Mouse (Mus musculus): ENCODE measurements around the gene Rbbp4. TPM values are rescaled to one million over a fixed set of nuclear protein-coding genes. Genes with fewer than 3 reads are reported as not detected.
"Not testable (repeated sequence)": the region's sequence is repeated elsewhere in the genome, so short reads cannot be mapped to it uniquely, and the experiment has no call there.

Gene Rbbp4
- polyA plus RNA-seq, 1 experiment, result 215 TPM

DNA sequence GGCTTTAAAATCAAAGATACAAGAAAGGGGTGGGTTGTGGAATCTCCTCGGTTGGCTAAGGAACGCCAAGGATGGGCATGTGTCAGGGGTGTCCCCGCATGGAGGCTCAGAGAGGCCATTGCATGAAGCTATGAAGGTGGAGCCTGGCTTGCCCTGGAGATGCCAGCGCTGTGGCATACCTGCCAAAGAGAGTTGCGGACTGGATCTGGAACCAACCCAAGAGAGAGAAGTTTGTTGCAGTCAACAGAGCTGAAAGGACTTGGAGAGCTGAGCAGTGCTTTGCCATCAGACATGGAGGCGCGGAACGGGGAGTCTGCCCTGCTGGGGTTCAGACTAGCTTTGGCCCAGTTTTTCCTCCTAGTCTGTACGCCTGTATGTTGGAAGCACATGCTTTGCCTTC lies 28.3 kb upstream of the Rbbp4 start:
- H3K4me3 ChIP-seq (replicated peaks; ENCODE audit: control insufficient read depth, low read depth, low read length), result no peak overlapping the region
- no peaks in the 10 kb centered on the region; the same call in 1 of the 2 replicates for H3K4me1 ChIP-seq (ENCODE audit: control insufficient read depth, insufficient read depth, low read length)
- no peak overlapping the region for H3K27ac ChIP-seq (ENCODE audit: control insufficient read depth, insufficient read depth, low read depth, low read length, poor library complexity)
- TF ChIP-seq CTCF (IDR thresholded peaks at IDR 0.05; ENCODE audit: control insufficient read depth, insufficient read depth, low read length) (no peak), POLR2A (IDR thresholded peaks at IDR 0.05; ENCODE audit: borderline replicate concordance, control insufficient read depth, low read depth, low read length) (no peak)
- 95% methylated on average over 9 of the region's 9 CpGs for WGBS

DNA sequence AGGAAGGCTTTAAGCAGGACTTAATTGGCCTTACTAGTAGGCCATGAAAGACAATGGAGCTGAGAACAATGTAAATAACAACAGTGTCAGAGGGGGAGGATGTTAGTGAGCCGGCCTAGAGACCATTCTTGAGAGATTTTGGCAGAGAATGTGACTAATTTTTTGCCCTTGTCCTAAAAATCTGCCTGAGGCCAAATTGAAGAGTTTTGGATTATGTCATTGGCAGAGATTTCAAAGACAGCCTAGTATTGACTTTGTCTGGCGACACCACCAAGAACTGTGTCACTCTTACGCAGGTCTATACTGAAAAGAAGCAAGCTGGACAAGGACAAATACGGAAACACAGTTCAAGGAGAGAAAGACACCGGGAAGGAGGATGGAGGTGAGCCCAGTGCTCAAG lies 27.6 kb upstream of the Rbbp4 start:
- TF ChIP-seq CTCF (IDR thresholded peaks at IDR 0.05; ENCODE audit: control insufficient read depth, insufficient read depth, low read length) (no peak), POLR2A (IDR thresholded peaks at IDR 0.05; ENCODE audit: borderline replicate concordance, control insufficient read depth, low read depth, low read length) (no peak)

DNA sequence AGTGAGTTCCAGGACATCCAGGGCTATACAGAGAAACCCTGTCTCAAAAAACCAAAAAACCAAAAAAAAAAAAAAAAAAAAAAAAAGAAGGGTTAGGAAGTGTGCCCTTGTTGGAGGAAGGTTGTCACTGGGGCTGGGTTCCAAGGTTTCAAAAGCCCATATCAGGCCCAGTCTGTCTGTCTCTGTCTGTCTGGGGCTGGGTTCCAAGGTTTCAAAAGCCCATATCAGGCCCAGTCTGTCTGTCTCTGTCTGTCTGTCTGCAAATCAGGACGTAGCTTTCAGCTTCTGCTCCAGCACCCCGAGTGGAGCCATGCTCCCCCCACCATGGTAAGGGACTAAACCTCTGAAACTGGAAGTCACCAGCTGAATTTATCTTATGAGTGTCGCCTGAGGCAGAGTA lies 27.1 kb upstream of the Rbbp4 start:
- not testable (repeated sequence) for H3K27ac ChIP-seq (ENCODE audit: control insufficient read depth, insufficient read depth, low read depth, low read length, poor library complexity); H3K4me3 ChIP-seq (replicated peaks; ENCODE audit: control insufficient read depth, low read depth, low read length); H3K4me1 ChIP-seq (ENCODE audit: control insufficient read depth, insufficient read depth, low read length)
- WGBS, result 61% methylated on average over 3 of the region's 3 CpGs

More for the DNA sequence above, 27.6 kb upstream of the Rbbp4 start:
- 94% methylated on average over 5 of the region's 5 CpGs for WGBS
- Histone ChIP-seq H3K27ac (ENCODE audit: control insufficient read depth, insufficient read depth, low read depth, low read length, poor library complexity) (no peak overlapping the region), H3K4me1 (ENCODE audit: control insufficient read depth, insufficient read depth, low read length) (no peaks in the 10 kb centered on the region; the same call in 1 of the 2 replicates), H3K4me3 (replicated peaks; ENCODE audit: control insufficient read depth, low read depth, low read length) (no peak overlapping the region)

DNA sequence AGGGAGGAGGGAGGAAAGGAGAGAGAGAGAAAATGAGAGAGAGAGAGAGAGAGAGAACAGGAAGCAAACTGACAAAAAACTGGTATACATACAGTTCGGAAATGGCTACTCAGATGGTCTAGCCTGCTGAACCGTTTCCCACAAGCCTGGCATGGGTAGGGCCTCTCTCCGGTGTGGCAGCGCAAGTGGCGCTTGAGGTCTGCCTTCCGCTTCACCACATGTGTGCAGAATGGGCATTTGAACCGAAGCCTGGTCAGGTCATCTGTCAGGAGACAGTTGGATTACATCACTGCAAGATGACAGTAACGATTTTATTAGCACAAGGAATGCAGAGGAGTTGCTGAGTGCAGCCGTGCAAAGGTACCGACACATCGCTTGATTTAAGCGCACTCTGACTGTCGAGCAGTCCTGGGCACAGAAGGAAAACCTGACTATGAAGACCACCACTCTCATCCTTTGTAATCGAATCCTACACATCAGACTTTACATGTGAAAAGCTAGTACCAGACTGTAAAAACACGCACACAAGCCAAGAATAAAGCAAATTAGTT lies 22.5 kb upstream of the Rbbp4 start:
- TF ChIP-seq CTCF (IDR thresholded peaks at IDR 0.05; ENCODE audit: control insufficient read depth, insufficient read depth, low read length) (no peak), POLR2A (IDR thresholded peaks at IDR 0.05; ENCODE audit: borderline replicate concordance, control insufficient read depth, low read depth, low read length) (no peak)
- Histone ChIP-seq H3K4me1 (ENCODE audit: control insufficient read depth, insufficient read depth, low read length) (no peaks in the 10 kb centered on the region), H3K27ac (ENCODE audit: control insufficient read depth, insufficient read depth, low read depth, low read length, poor library complexity) (no peak overlapping the region), H3K4me3 (replicated peaks; ENCODE audit: control insufficient read depth, low read depth, low read length) (no peak overlapping the region)
- 70% methylated on average over 15 of the region's 15 CpGs for WGBS

DNA sequence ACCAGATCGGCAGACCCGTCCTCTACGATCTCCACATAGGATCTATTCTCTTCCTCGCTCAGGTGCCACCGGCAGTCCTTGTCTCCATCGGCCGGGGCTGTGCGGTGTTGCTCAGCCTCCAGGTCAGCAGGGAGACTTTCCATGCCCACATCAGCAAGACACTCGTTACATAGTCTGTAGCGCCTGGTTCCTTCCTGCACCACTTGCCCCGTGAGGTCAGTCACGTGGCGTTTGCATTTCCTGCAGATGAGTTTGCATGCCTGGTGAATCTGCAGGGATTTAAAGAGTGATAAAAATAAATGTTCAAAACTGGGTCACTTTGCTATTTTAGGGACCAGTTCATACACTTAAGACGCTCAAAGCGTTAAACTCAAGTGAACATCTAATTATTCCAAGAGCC lies 19.1 kb upstream of the Rbbp4 start:
- TF ChIP-seq CTCF (IDR thresholded peaks at IDR 0.05; ENCODE audit: control insufficient read depth, insufficient read depth, low read length) (no peak), POLR2A (IDR thresholded peaks at IDR 0.05; ENCODE audit: borderline replicate concordance, control insufficient read depth, low read depth, low read length) (no peak)
- Histone ChIP-seq H3K27ac (ENCODE audit: control insufficient read depth, insufficient read depth, low read depth, low read length, poor library complexity) (no peak overlapping the region), H3K4me3 (replicated peaks; ENCODE audit: control insufficient read depth, low read depth, low read length) (no peak overlapping the region), H3K4me1 (ENCODE audit: control insufficient read depth, insufficient read depth, low read length) (no peaks in the 10 kb centered on the region)
- WGBS, result 61% methylated on average over 15 of the region's 15 CpGs

DNA sequence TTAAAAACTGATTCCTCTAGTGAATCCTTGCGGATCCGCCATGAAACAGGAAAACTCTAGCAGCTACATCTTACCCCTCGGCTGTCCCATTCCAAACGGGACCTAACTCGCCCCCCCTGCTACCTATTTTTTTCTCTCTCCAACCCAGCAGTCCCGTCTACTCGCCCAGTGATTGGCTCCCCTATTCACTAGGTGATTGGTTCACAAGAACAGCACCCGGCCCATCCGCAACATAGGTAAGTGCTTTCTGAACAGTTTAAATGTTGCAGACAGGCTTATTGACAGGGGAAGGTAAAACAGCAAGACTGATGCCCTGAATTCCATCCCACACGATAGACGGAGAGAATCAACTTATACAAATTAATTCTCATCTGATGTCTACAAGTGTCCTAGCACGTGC lies 18.0 kb upstream of the Rbbp4 start:
- TF ChIP-seq CTCF (IDR thresholded peaks at IDR 0.05; ENCODE audit: control insufficient read depth, insufficient read depth, low read length), result no peak
- TF ChIP-seq POLR2A (IDR thresholded peaks at IDR 0.05; ENCODE audit: borderline replicate concordance, control insufficient read depth, low read depth, low read length), result no peak
- Histone ChIP-seq H3K4me3 (replicated peaks; ENCODE audit: control insufficient read depth, low read depth, low read length) (no peak overlapping the region), H3K4me1 (ENCODE audit: control insufficient read depth, insufficient read depth, low read length) (no peaks in the 10 kb centered on the region), H3K27ac (ENCODE audit: control insufficient read depth, insufficient read depth, low read depth, low read length, poor library complexity) (no peak overlapping the region)
- 88% methylated on average over 12 of the region's 12 CpGs for WGBS

DNA sequence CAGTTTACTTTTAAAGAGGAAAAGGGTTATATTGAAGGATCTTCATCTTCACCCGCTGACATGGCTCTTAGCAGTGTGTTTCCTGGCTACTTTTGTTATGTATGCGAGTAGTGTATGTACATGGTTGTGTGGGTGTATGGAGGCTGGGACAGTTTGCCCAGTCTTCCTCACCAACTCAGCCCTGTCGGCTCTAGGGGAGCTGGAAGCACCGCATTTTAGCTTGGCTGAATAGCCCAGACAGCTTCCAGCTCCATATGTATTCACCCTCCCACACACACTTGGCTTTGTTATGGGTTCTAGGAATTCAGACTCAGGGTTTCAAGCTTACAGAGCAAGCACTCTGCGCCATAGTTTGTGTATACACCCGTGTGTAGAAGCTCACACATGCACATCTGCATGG lies 15.9 kb upstream of the Rbbp4 start:
- Histone ChIP-seq H3K4me1 (ENCODE audit: control insufficient read depth, insufficient read depth, low read length) (no peaks in the 10 kb centered on the region), H3K27ac (ENCODE audit: control insufficient read depth, insufficient read depth, low read depth, low read length, poor library complexity) (no peak overlapping the region), H3K4me3 (replicated peaks; ENCODE audit: control insufficient read depth, low read depth, low read length) (no peak overlapping the region)
- TF ChIP-seq POLR2A (IDR thresholded peaks at IDR 0.05; ENCODE audit: borderline replicate concordance, control insufficient read depth, low read depth, low read length) (no peak), CTCF (IDR thresholded peaks at IDR 0.05; ENCODE audit: control insufficient read depth, insufficient read depth, low read length) (no peak)
- WGBS, result 78% methylated on average over 6 of the region's 6 CpGs

DNA sequence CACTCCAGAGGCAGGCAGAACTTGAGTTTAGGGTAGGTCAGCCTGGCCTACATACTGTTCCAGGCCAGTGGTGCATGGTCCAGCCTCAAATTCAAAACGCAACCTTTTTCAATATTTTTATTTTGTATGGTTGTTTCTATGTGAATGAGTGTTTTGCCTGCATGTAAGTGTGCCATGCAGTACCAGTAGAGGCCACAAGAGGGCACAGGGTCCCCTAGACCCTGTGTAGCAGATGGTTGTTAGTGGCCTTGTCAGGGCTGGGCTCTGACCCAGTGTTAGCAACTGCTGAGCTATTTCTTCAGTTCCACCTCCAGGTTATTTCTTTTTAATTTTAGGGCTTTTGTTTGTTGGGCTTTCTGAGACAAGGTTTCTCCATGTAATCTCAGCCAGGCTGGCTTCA lies 15.5 kb upstream of the Rbbp4 start:
- 3% methylated on average over 1 of the region's 1 CpGs for WGBS
- TF ChIP-seq POLR2A (IDR thresholded peaks at IDR 0.05; ENCODE audit: borderline replicate concordance, control insufficient read depth, low read depth, low read length) (no peak), CTCF (IDR thresholded peaks at IDR 0.05; ENCODE audit: control insufficient read depth, insufficient read depth, low read length) (peak; percentile 93)
- H3K27ac ChIP-seq (ENCODE audit: control insufficient read depth, insufficient read depth, low read depth, low read length, poor library complexity), result no peak overlapping the region
- H3K4me3 ChIP-seq (replicated peaks; ENCODE audit: control insufficient read depth, low read depth, low read length), result no peak overlapping the region
- H3K4me1 ChIP-seq (ENCODE audit: control insufficient read depth, insufficient read depth, low read length), result no peaks in the 10 kb centered on the region

DNA sequence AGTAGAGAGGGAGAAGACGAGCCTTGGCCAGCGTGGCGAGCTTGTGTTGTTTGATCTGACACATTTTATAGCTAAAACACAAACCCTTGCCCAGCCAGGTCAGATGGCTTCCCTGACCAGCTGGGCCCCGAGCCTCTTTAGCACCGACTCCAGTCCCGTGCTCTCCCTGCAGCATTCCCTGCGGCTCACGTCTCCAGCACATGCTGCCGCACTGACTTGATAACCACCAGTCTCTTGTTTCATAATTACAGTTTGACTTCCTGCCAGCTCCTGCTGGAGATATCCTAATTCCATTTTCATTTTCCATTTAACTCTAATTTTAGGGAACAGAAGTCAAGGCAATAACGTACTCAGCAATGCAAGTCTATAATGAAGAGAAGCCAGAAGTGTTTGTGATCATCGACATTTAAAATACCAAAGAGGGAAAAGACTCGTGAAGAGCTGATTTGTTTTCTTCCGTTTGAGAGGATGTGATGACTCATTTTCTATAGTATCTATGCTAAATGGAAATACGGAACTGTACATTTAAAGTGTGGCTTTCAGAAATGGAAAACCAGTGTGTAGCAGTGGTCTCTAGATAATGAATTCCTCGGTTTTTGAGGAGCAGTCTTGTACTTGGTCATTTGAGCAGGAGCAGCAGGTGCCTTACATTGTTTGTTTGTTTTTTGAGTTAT lies 11.4 kb upstream of the Rbbp4 start:
- H3K4me1 ChIP-seq (ENCODE audit: control insufficient read depth, insufficient read depth, low read length), result no peaks in the 10 kb centered on the region

More for the DNA sequence above, 11.4 kb upstream of the Rbbp4 start:
- Histone ChIP-seq H3K4me3 (replicated peaks; ENCODE audit: control insufficient read depth, low read depth, low read length) (no peak overlapping the region), H3K27ac (ENCODE audit: control insufficient read depth, insufficient read depth, low read depth, low read length, poor library complexity) (no peak overlapping the region)
- 81% methylated on average over 15 of the region's 15 CpGs for WGBS
- no peak for TF ChIP-seq CTCF (IDR thresholded peaks at IDR 0.05; ENCODE audit: control insufficient read depth, insufficient read depth, low read length)
- no peak for TF ChIP-seq POLR2A (IDR thresholded peaks at IDR 0.05; ENCODE audit: borderline replicate concordance, control insufficient read depth, low read depth, low read length)

All from bone marrow, adult 2 months (tissue).